Mouse (Mus musculus) CH12.LX (cell line): ENCODE results near the gene Rhoa. TPM values are rescaled to one million over a fixed set of nuclear protein-coding genes. Genes with fewer than 3 reads are reported as not detected.

Source experiments
- DNase-seq: peaks from one replicate; pipeline ENCODE4 v3.0.0-alpha.2; 2013; ENCODE audit errors: extremely low read depth
- H3K27ac ChIP-seq: 2 replicates; pipeline ENCODE4 v1.5.1; 2012; ENCODE audit warnings: low read depth, mild to moderate bottlenecking, control low read depth, moderate library complexity; ENCODE audit not compliant: insufficient read depth
- H3K27me3 ChIP-seq: replicated peaks from 2 replicates; pipeline ENCODE3; 2012; ENCODE audit warnings: inconsistent platforms
- H3K36me3 ChIP-seq, 2 experiments: replicated peaks in 1 of 2; 2 replicates each; pipeline versions ENCODE3 to v1.6.1; 2012; ENCODE audit warnings: inconsistent platforms in 1 of 2, low read length in 1 of 2, mild to moderate bottlenecking in 1 of 2, mixed read lengths in 1 of 2, moderate library complexity in 1 of 2; ENCODE audit not compliant: control insufficient read depth in 1 of 2, insufficient read depth in 1 of 2
- H3K4me1 ChIP-seq, 2 experiments: 2 replicates each; pipeline ENCODE4 v1.6.1; 2012; ENCODE audit warnings: inconsistent platforms in 1 of 2, moderate library complexity in 1 of 2; ENCODE audit not compliant: insufficient read depth in 2 of 2, control insufficient read depth in 1 of 2
- H3K4me2 ChIP-seq: 2 replicates; pipeline ENCODE4 v1.6.1; 2012; ENCODE audit warnings: low read depth, mild to moderate bottlenecking, control low read depth; ENCODE audit not compliant: poor library complexity, insufficient read depth, severe bottlenecking
- H3K4me3 ChIP-seq, 3 experiments: fragments of 150-350 bp in 1 of 3; sonication (generic) in 1 of 3; replicated peaks in 1 of 3; 2 replicates each; pipeline versions ENCODE3 to v1.5.1; 2011 to 2012; ENCODE audit warnings: low read depth in 2 of 3, low read length in 2 of 3, mild to moderate bottlenecking in 2 of 3, moderate library complexity in 2 of 3, control low read depth in 1 of 3, improper control_type of control experiment in 1 of 3, inconsistent platforms in 1 of 3, mixed read lengths in 1 of 3; ENCODE audit not compliant: poor library complexity in 1 of 3
- H3K79me2 ChIP-seq: replicated peaks from 2 replicates; pipeline ENCODE4 v1.6.1; 2012; ENCODE audit warnings: mild to moderate bottlenecking, moderate library complexity; ENCODE audit not compliant: control insufficient read depth, poor library complexity, insufficient read depth, severe bottlenecking; ENCODE audit errors: extremely low read depth
- H3K9ac ChIP-seq: 2 replicates; pipeline ENCODE4 v1.6.1; 2012; ENCODE audit warnings: low read depth, mild to moderate bottlenecking, control low read depth, moderate library complexity; ENCODE audit not compliant: insufficient read depth
- H3K9me3 ChIP-seq: replicated peaks from 2 replicates; pipeline ENCODE3; 2012; ENCODE audit warnings: low read length, inconsistent platforms, mixed read lengths
- BHLHE40 ChIP-seq: IDR thresholded peaks from 2 replicates; pipeline ENCODE4 v1.6.1; 2011; ENCODE audit warnings: mild to moderate bottlenecking, low read depth, low read length, improper control_type of control experiment
- CHD2 ChIP-seq: IDR thresholded peaks from 2 replicates; pipeline ENCODE4 v1.6.1; 2011; ENCODE audit warnings: low read length, improper control_type of control experiment
- CTCF ChIP-seq, 2 experiments: IDR thresholded peaks in 1 of 2; conservative IDR thresholded peaks in 1 of 2; 2 replicates each; pipeline ENCODE4 v1.5.1; 2011 to 2012; ENCODE audit warnings: low read depth in 2 of 2, low read length in 2 of 2, improper control_type of control experiment in 1 of 2, inconsistent platforms in 1 of 2, mild to moderate bottlenecking in 1 of 2, moderate library complexity in 1 of 2
- E2F4 ChIP-seq: IDR thresholded peaks from 2 replicates; pipeline ENCODE4 v1.6.1; 2011; ENCODE audit warnings: low read depth, low read length, improper control_type of control experiment; ENCODE audit not compliant: insufficient replicate concordance
- ELF1 ChIP-seq: IDR thresholded peaks from 2 replicates; pipeline ENCODE4 v1.6.1; 2014; ENCODE audit warnings: low read depth, mild to moderate bottlenecking, inconsistent platforms, low read length, improper control_type of control experiment
- HCFC1 ChIP-seq: IDR thresholded peaks from 2 replicates; pipeline ENCODE4 v1.6.1; 2012; ENCODE audit warnings: low read depth, mild to moderate bottlenecking, inconsistent platforms, low read length, improper control_type of control experiment
- JUN ChIP-seq: IDR thresholded peaks from 2 replicates; pipeline ENCODE4 v1.6.1; 2011; ENCODE audit warnings: low read depth, mild to moderate bottlenecking, low read length, improper control_type of control experiment, moderate library complexity; ENCODE audit not compliant: insufficient read depth
- JUND ChIP-seq: conservative IDR thresholded peaks from 2 replicates; pipeline ENCODE4 v1.6.1; 2011; ENCODE audit warnings: low read depth, low read length, improper control_type of control experiment
- KAT2A ChIP-seq: IDR thresholded peaks from 2 replicates; pipeline ENCODE4 v1.6.1; 2012; ENCODE audit warnings: low read length, improper control_type of control experiment, inconsistent platforms; ENCODE audit not compliant: insufficient replicate concordance
- MAX ChIP-seq: IDR thresholded peaks from 2 replicates; pipeline ENCODE4 v1.6.1; 2011; ENCODE audit warnings: low read length, improper control_type of control experiment
- MAZ ChIP-seq: IDR thresholded peaks from 2 replicates; pipeline ENCODE4 v1.6.1; 2012; ENCODE audit warnings: low read depth, mild to moderate bottlenecking, inconsistent platforms, low read length, improper control_type of control experiment, moderate library complexity
- NELFE ChIP-seq: IDR thresholded peaks from 2 replicates; pipeline ENCODE4 v1.6.1; 2011; ENCODE audit warnings: low read depth, low read length, improper control_type of control experiment
- NRF1 ChIP-seq: IDR thresholded peaks from 2 replicates; pipeline ENCODE4 v1.6.1; 2014; ENCODE audit warnings: low read depth, mild to moderate bottlenecking, inconsistent platforms, low read length, improper control_type of control experiment, moderate library complexity
- PAX5 ChIP-seq: IDR thresholded peaks from 2 replicates; pipeline ENCODE4 v1.6.1; 2012; ENCODE audit warnings: low read length, inconsistent platforms, mixed read lengths
- POLR2AphosphoS2 ChIP-seq: IDR thresholded peaks from 2 replicates; pipeline ENCODE4 v1.6.1; 2011; ENCODE audit warnings: low read depth, low read length, improper control_type of control experiment
- RAD21 ChIP-seq: IDR thresholded peaks from 2 replicates; pipeline ENCODE4 v1.6.1; 2011; ENCODE audit warnings: low read depth, mild to moderate bottlenecking, low read length, improper control_type of control experiment, moderate library complexity
- RCOR1 ChIP-seq: conservative IDR thresholded peaks from 2 replicates; pipeline ENCODE4 v1.6.1; 2012; ENCODE audit warnings: low read depth, mild to moderate bottlenecking, inconsistent platforms, low read length, improper control_type of control experiment
- SIN3A ChIP-seq: IDR thresholded peaks from 2 replicates; pipeline ENCODE4 v1.6.1; 2012; ENCODE audit warnings: low read length, improper control_type of control experiment, inconsistent platforms
- SMC3 ChIP-seq: IDR thresholded peaks from 2 replicates; pipeline ENCODE4 v1.6.1; 2011; ENCODE audit warnings: low read depth, low read length, improper control_type of control experiment
- TCF12 ChIP-seq: IDR thresholded peaks from 2 replicates; pipeline ENCODE4 v1.6.1; 2014; ENCODE audit warnings: low read depth, mild to moderate bottlenecking, inconsistent platforms, low read length, improper control_type of control experiment
- UBTF ChIP-seq: IDR thresholded peaks from 2 replicates; pipeline ENCODE4 v1.6.1; 2012; ENCODE audit warnings: low read depth, mild to moderate bottlenecking, inconsistent platforms, low read length, improper control_type of control experiment, moderate library complexity
- USF1 ChIP-seq: IDR thresholded peaks from 2 replicates; pipeline ENCODE4 v1.6.1; 2014; ENCODE audit warnings: low read depth, mild to moderate bottlenecking, inconsistent platforms, low read length, improper control_type of control experiment
- USF2 ChIP-seq: conservative IDR thresholded peaks from 2 replicates; pipeline ENCODE4 v1.6.1; 2011; ENCODE audit warnings: low read depth, low read length, improper control_type of control experiment
- ZC3H11A ChIP-seq: IDR thresholded peaks from 2 replicates; pipeline ENCODE4 v1.6.1; 2012; ENCODE audit warnings: low read depth, mild to moderate bottlenecking, inconsistent platforms, low read length, improper control_type of control experiment
- ZKSCAN1 ChIP-seq: IDR thresholded peaks from 2 replicates; pipeline ENCODE4 v1.6.1; 2012; ENCODE audit warnings: low read depth, inconsistent platforms, low read length, improper control_type of control experiment, borderline replicate concordance
- ZNF384 ChIP-seq: IDR thresholded peaks from 2 replicates; pipeline ENCODE4 v1.6.1; 2012; ENCODE audit warnings: low read depth, low read length, improper control_type of control experiment, inconsistent platforms
- dilution Hi-C: fragments of 300-500 bp; cut with MboI; formaldehyde crosslinking; loops from 2 replicates; pipeline ENCODE4 v1.14.3; 2020; ENCODE audit warnings: low sequenced_read_pairs; ENCODE audit not compliant: extremely low pct_unique_long_range_greater_than_20kb, extremely low pct_ligation_motif_present
- in situ Hi-C: fragments of 300-500 bp; cut with MboI; formaldehyde crosslinking; loops from 3 replicates; pipeline ENCODE4 v1.14.3; 2019; ENCODE audit warnings: low sequenced_read_pairs, low pct_ligation_motif_present, low pct_unique_long_range_greater_than_20kb, mixed read lengths
- polyA plus RNA-seq: library from polyadenylated mRNA; unstranded; fragments of >175 nt; gene quantifications from 2 replicates; pipeline ENCODE4 v1.2.1, GENCODE M21; 2012; ENCODE audit warnings: low read depth; ENCODE audit not compliant: insufficient read length
- total RNA-seq, 2 experiments: library from RNA; depleted of rRNA; stranded (reverse); fragments of 300-350 nt in 1 of 2; fragments of >200 nt in 1 of 2; gene quantifications; 2 replicates each; pipeline ENCODE4 v1.2.3; 2012 to 2014

Gene Rhoa
- total and polyA plus RNA-seq, 3 experiments = 84.0 to 308 (median 243) TPM

DNA sequence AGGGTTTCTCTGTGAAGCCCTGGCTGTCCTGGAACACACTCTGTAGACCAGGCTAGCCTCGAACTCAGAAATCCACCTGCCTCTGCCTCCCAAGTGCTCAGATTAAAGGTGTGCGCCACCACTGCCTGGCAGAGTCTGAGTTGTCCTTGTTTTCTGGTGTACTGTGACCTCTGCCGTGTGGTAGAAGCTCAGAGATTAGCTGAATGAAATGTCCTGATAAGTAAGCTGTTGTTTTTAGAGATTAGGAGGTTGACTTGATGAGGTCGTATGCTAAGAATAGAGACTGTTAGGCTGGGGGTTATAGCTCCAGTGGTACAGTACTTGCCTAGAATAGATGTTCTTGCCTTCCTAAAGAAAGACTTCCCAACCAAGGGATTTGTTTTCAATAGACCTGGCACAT is 1.2 kb upstream of the Rhoa start:
- Histone ChIP-seq H3K27me3 (no peaks in the 10 kb centered on the region), H3K36me3 (peaks cover 20 to 42% of the 10 kb centered on the region in 2 experiments), H3K27ac (no peak overlapping the region), H3K4me1 (peaks cover 3 to 38% of the 10 kb centered on the region in 2 experiments; a peak in 3 of 4 replicates), H3K4me3 (peak overlapping the region in 2 of 3 experiments; percentile 71 to 98), H3K9ac (peak overlapping the region; percentile 80; the same call in 1 of the 2 replicates), H3K9me3 (no peaks in the 10 kb centered on the region)
- dilution Hi-C loops = no loop called here
- TF ChIP-seq USF2 = no peak
- TF ChIP-seq ZNF384 = no peak
- no peak for TF ChIP-seq HCFC1
- TF ChIP-seq TCF12 = no peak
- no peak for TF ChIP-seq MAZ
- no peak for TF ChIP-seq JUN
- TF ChIP-seq UBTF = no peak
- no peak for TF ChIP-seq ZKSCAN1
- TF ChIP-seq POLR2AphosphoS2 = no peak
- TF ChIP-seq RAD21 = no peak
- no peak for TF ChIP-seq RCOR1
- no peak for TF ChIP-seq BHLHE40
- no peak for TF ChIP-seq NRF1
- no peak for TF ChIP-seq USF1
- no peak for TF ChIP-seq SIN3A
- TF ChIP-seq MAX = no peak
- TF ChIP-seq, all 38 proteins: peak for 0
- DNase-seq = no peak
- H3K79me2 ChIP-seq = peaks cover 25% of the 10 kb centered on the region
- in situ Hi-C loops = no loop called here
- H3K4me2 ChIP-seq = peak overlapping the region; percentile 68

DNA sequence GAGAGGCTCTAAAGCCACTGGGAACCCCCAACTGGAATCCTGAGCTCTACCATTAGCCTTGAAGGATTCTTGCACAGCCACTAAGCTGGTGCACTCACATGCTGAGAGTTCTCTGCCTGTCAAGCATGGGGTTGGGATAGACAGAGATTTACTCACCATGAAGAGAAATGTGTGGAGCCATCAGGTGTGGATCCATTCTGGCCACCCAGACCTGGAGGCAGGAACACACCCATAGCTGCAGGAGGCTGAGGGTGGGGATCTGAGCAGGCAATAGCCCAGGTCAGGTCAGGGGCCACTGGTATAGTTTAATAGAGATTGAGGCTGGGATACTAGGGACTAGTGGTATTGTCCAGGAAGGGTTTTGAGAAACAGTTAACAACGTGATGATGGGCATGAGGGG is 759 bp upstream of the Rhoa start:
- no peak for TF ChIP-seq PAX5
- no peak for TF ChIP-seq CHD2
- no peak for TF ChIP-seq E2F4
- no peak for TF ChIP-seq KAT2A
- no peak for TF ChIP-seq BHLHE40
- no peak for TF ChIP-seq UBTF
- TF ChIP-seq ZC3H11A = no peak
- TF ChIP-seq NELFE = no peak
- no peak for TF ChIP-seq SMC3
- TF ChIP-seq CTCF (conservative IDR thresholded peaks at IDR 0.05 in 1 of 2, IDR thresholded peaks at IDR 0.05 in 1 of 2; ENCODE audit: low read depth in 2 of 2, low read length in 2 of 2) = no peak
- no peak for TF ChIP-seq JUND
- TF ChIP-seq ZNF384 = no peak
- TF ChIP-seq USF2 = no peak
- no peak for TF ChIP-seq RCOR1
- no peak for TF ChIP-seq SIN3A
- TF ChIP-seq ELF1 = no peak
- no peak for TF ChIP-seq NRF1
- no peak for DNase-seq
- Histone ChIP-seq H3K79me2 (peaks cover 29% of the 10 kb centered on the region), H3K27me3 (no peaks in the 10 kb centered on the region), H3K9me3 (no peaks in the 10 kb centered on the region), H3K27ac (no peak overlapping the region; the same call in 1 of the 2 replicates), H3K36me3 (peaks cover 20 to 41% of the 10 kb centered on the region in 2 experiments), H3K9ac (peak overlapping the region; percentile 80), H3K4me1 (peaks cover 3 to 42% of the 10 kb centered on the region in 2 experiments; a peak in 3 of 4 replicates), H3K4me3 (peak overlapping the region; percentile 71 to 98 (median 81)), H3K4me2 (peak overlapping the region; percentile 68)
- dilution Hi-C loops (no loop called here), in situ Hi-C loops (no loop called here)
